Mouse (Mus musculus) megakaryocyte-erythroid progenitor cell, adult 5-6 weeks (primary cell): ENCODE data around the gene Chl1. TPM values are rescaled to one million over a fixed set of nuclear protein-coding genes. Genes with fewer than 3 reads are reported as not detected.

Experiments
- ATAC-seq: replicated peaks from 2 replicates; pipeline ENCODE4 v1.8.0; 2016; ENCODE audit warnings: mild to moderate bottlenecking, inconsistent platforms; ENCODE audit not compliant: severe bottlenecking, poor library complexity, low FRiP score, low TSS enrichment
- total RNA-seq, 2 experiments: library from RNA; stranded (forward) in 1 of 2; stranded (reverse) in 1 of 2; fragments of 200-1000, 215-1000 nt in 1 of 2; fragments of >200 nt in 1 of 2; fragmentation: Nextera tagmentation in 1 of 2; gene quantifications; 2 replicates each; pipeline ENCODE4 v1.2.3; 2014 to 2017

Gene Chl1
- total RNA-seq, 2 experiments from 2014 or later = not detected

- no peak for ATAC-seq
Measured at GRCm38 (mm10) chr6:103533048-103533447, 22.7 kb downstream of the Chl1 start.

DNA sequence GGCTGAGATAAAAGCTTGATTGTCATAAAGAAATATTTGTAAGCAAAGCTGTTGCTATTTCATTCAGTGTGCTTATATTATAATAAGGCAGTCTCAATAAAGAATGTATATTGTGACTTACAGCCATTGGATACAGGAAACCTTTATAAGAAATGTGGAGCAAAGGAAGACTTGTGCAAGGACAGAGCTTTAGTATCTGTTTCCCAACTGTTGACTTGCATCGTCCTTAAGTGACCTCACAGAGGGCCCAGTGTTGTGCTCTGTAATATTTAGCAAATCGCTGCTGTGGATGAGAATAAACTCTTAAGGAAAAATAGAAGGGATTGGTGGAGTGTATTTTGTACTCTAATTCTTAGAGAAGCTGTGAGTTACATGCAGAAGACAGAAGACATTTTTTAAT lies 23.6 kb downstream of the Chl1 start:
- no peak for ATAC-seq

- no peak for ATAC-seq
Measured at GRCm38 (mm10) chr6:103542576-103542975, 32.2 kb downstream of the Chl1 start.

- ATAC-seq = no peak
Measured at GRCm38 (mm10) chr6:103543753-103544152, 33.4 kb downstream of the Chl1 start.

DNA sequence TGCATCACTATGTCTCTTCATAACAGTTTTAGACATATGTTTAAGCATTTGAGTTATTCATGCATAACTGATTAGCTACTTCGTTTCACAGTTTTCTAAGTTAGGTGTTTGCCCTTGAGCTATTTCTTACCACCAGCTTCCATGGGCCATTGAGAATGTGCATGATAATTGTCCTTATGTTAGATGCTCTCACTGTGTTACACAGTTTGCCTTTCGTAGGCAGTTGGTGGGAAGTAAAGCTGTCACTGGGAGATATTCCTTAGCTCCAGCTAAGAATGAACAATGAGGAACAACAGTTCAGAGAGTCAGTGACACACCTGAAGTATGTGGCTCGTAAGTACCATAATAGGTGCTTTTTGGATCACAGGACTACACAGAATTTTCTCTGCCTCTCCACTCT lies 35.9 kb downstream of the Chl1 start:
- ATAC-seq = no peak

GRCm38 (mm10) chr6:103549929-103550328 lies 39.5 kb downstream of the Chl1 start:
- no peak for ATAC-seq

GRCm38 (mm10) chr6:103558037-103558893 lies 47.9 kb downstream of the Chl1 start:
- ATAC-seq = no peak

DNA sequence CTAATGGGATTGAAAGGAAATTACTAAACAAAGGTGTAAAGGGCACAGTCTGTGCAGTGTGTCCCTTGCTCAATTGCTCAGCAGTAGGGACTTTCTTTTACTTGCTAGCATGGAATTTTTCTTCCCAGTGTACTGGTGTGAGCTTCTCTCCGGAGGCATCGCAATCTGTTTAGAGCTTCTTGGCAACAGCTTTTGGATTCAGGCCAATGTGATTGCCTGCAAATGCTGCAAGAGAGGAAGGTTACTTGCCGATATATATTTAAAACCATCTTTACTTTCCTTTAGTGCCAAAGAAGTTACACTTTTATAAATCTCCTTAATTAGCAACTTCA lies 48.5 kb downstream of the Chl1 start:
- ATAC-seq = no peak

GRCm38 (mm10) chr6:103559344-103559743 lies 49.0 kb downstream of the Chl1 start:
- no peak for ATAC-seq

GRCm38 (mm10) chr6:103564811-103565210 lies 54.4 kb downstream of the Chl1 start:
- no peak for ATAC-seq

DNA sequence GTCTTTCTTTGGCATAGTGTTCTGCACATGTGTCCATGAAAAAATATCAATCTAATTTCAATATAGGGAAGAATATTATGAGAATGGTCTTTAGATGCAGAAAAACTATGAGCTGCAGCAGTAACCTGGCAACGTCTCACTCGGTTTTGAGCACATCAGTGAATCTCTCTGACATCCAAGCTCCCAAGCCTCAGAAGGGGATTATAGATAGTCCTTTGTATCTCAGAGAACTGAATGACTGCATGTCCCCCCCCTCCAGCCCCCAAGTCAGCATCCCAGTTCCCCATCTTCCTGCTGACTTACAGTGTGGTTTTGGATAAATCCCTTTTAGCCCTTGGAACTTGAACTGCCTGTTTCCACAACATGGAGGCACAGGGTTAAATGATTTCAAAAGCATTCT lies 56.9 kb downstream of the Chl1 start:
- no peak for ATAC-seq

DNA sequence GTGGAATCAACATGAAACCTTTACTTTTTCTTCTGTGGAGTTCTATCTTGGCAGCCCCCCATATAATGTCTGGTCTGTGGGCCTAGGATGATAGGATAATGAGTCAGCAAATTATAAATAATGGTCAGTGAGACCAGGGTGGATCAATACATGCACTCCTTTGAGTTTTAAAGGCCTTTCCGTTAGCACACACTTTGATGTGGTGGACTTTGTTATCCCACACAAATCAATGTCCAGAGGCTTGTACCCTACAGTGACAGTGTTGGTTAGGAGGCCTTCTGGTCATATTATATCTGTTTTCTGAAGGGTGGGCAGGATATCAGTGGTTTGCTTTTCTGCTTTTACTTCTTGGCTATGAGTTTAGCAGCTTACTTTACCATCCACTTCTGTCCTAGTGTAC lies 62.3 kb downstream of the Chl1 start:
- no peak for ATAC-seq

DNA sequence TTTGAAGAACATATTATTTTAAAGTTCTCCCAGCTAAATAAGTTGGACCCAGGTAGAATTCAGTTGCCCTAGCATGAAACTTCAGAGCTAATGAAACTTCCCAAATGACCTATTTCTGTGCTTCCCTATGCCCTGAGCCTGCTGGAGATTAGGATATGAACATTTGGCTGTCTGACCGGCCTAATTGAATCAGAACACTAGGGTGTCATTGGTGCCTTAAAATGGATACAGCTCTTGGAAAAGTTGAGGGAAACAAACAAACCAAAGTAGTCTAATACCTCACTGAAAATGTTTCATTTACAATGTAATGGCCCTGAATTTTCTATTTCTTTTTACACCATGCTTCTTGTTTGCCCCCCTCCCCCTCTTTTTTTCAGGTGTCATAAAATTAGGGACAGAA lies 73.8 kb downstream of the Chl1 start:
- ATAC-seq = no peak

DNA sequence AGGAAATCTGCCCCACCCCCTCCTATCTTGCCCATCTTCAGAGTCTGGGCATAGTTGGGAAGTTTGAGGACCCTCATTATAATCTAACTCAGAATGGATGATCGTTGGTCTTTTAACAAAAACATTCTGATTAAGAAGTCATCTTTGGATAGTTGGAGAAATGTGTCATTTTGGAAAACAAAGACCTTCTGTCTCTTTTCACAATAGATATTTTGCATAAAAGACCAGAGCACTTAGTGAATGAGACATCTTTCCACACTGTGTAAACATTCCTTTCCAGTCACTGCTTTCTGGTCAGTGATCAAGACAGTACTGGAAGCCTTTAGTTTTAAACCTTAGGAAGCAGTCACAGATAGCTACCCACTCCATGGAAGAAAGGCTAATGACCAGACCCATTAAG lies 75.3 kb downstream of the Chl1 start:
- no peak for ATAC-seq

- ATAC-seq = no peak
Measured at GRCm38 (mm10) chr6:103586081-103586480, 75.7 kb downstream of the Chl1 start.

GRCm38 (mm10) chr6:103602070-103602469 lies 91.7 kb downstream of the Chl1 start:
- ATAC-seq = no peak

GRCm38 (mm10) chr6:103610656-103611055 lies 100.3 kb downstream of the Chl1 start:
- no peak for ATAC-seq

GRCm38 (mm10) chr6:103612626-103613025 lies 102.2 kb downstream of the Chl1 start:
- ATAC-seq = no peak

DNA sequence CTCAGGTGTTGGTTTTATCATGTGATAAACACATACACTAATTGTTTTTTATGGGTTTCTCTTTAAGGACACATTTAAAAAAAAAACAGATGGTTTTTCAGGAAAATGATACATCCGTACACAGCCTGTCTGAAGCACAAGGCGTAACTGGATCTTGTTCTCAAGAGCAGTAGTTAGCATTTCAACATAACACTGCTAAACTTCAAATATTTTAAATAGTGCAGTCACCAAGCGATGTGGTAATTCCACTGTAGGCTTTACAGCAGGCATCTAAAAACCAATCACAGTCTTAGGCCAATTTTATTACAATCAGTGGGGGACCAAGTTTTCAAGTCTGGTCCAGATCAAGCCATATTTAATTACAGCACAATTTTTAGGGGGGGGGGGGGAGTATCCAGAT lies 103.3 kb downstream of the Chl1 start:
- ATAC-seq = no peak

- ATAC-seq = no peak
Measured at GRCm38 (mm10) chr6:103615924-103616602, 105.7 kb downstream of the Chl1 start.

- ATAC-seq = no peak
Measured at GRCm38 (mm10) chr6:103620880-103621279, 110.5 kb downstream of the Chl1 start.
